Mouse (Mus musculus) kidney, embryonic 14.5 days (tissue): ENCODE data around the gene Slc35f2. TPM values are rescaled to one million over a fixed set of nuclear protein-coding genes. Genes with fewer than 3 reads are reported as not detected.

Source experiments
- ATAC-seq: fragments of 200-750 bp; cut with Nextera tagmentation; 2 replicates; pipeline ENCODE4 v1.8.0; 2017; ENCODE audit warnings: moderate number of reproducible peaks, mild to moderate bottlenecking, moderate TSS enrichment, moderate library complexity; ENCODE audit not compliant: low FRiP score, low TSS enrichment
- H3K27ac ChIP-seq: fragments of 300-500 bp; sonication (generic); 2 replicates; pipeline ENCODE4 v1.5.1; 2014; ENCODE audit warnings: low read depth, mild to moderate bottlenecking, low read length, moderate library complexity, mixed read lengths
- H3K27me3 ChIP-seq: fragments of 300-500 bp; sonication (generic); 2 replicates; pipeline ENCODE4 v1.6.1; 2014; ENCODE audit warnings: mild to moderate bottlenecking, low read length; ENCODE audit not compliant: control insufficient read depth, insufficient read depth
- H3K36me3 ChIP-seq: fragments of 300-500 bp; sonication (generic); 2 replicates; pipeline ENCODE4 v1.6.1; 2014; ENCODE audit warnings: low read length, mixed read lengths; ENCODE audit not compliant: control insufficient read depth, insufficient read depth
- H3K4me1 ChIP-seq: fragments of 300-500 bp; sonication (generic); 2 replicates; pipeline ENCODE4 v1.6.1; 2014; ENCODE audit warnings: low read length, mixed read lengths; ENCODE audit not compliant: control insufficient read depth, insufficient read depth
- H3K4me2 ChIP-seq: fragments of 300-500 bp; sonication (generic); replicated peaks from 2 replicates; pipeline ENCODE4 v1.6.1; 2014; ENCODE audit warnings: low read depth, mild to moderate bottlenecking, low read length
- H3K4me3 ChIP-seq: fragments of 300-500 bp; sonication (generic); 2 replicates; pipeline ENCODE4 v1.5.1; 2014; ENCODE audit warnings: mild to moderate bottlenecking, low read length
- H3K9ac ChIP-seq: fragments of 300-500 bp; sonication (generic); 2 replicates; pipeline ENCODE4 v1.6.1; 2014; ENCODE audit warnings: low read depth, mild to moderate bottlenecking, low read length, moderate library complexity
- H3K9me3 ChIP-seq: fragments of 300-500 bp; sonication (generic); 2 replicates; pipeline ENCODE4 v1.6.1; 2016; ENCODE audit warnings: low read length; ENCODE audit not compliant: control insufficient read depth
- WGBS: fragments of 180-500 bp; shearing (Covaris S2); extraction: QIAGEN DNeasy Blood & Tissue Kit; methylation state at CpG from one replicate; pipeline ENCODE4 v1.1.7; 2014; 5-methylcytosine and 5-hydroxymethylcytosine counted together
- polyA plus RNA-seq: library from polyadenylated mRNA; unstranded; fragments of >200 nt; fragmentation: Nextera tagmentation; extraction: Ambion mirVana; gene quantifications from 2 replicates; pipeline ENCODE4 v1.2.1, GENCODE M21; 2014

Slc35f2 gene
- polyA plus RNA-seq, 1 experiment from 2014 or later, result 11.2 TPM

DNA sequence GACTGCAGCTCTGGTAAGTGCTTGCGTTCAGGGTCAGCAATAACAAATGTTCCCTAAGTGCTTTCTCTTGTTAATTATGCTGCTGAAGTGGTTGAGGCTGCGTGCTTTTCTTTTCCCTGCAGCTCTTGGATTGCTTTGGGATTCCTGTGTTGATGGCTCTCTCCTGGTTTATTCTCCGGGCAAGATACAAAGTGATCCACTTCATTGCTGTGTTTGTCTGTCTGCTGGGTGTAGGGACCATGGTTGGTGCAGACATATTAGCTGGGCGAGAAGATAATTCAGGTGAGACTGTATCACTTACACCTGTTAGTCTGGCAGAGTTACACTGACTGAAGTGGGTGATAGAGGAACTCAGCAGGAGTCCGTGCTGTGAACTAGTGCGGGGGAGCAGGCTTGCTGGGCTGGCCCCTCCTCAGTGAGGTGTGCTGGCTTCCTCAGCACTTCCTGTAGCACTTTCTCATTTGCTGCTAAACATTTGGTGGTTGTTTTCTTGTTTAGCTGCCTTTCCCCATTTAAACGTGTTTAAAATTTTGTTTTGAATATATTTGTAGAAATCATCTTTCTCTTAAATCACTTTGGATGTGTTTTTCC is 35.3 kb downstream of the Slc35f2 start:
- no peaks in the 10 kb centered on the region for H3K9me3 ChIP-seq
- no peaks in the 10 kb centered on the region for H3K27me3 ChIP-seq
- H3K36me3 ChIP-seq, result no peaks in the 10 kb centered on the region
- no peak overlapping the region for H3K4me2 ChIP-seq
- no peak overlapping the region for H3K27ac ChIP-seq
- no peaks in the 10 kb centered on the region for H3K4me1 ChIP-seq
- WGBS, result 15% methylated on average over 7 of the region's 7 CpGs
- no peak for ATAC-seq
- H3K9ac ChIP-seq, result no peak overlapping the region
- H3K4me3 ChIP-seq, result no peak overlapping the region

DNA sequence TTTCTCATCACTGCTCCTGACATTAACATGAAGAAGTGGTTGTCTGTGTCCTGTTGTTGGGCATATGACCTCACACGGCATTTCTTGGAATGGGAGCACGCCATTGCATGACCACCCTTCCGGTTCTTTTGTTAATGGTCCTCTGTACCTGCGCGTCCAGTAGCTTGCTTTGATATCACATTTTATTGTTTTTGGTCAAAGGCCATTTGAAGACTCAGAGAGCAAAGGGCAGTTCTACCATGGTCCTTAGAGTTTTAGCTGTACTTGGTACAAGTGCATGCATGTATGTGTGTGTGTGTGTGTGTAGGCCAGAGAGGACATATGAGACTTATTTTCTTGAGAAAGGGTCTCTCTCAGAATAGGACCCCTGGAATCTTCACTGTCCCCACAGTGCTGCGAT is 42.1 kb downstream of the Slc35f2 start:
- Histone ChIP-seq H3K27me3 (no peaks in the 10 kb centered on the region), H3K4me1 (no peaks in the 10 kb centered on the region), H3K36me3 (no peaks in the 10 kb centered on the region), H3K9me3 (no peaks in the 10 kb centered on the region), H3K4me3 (no peak overlapping the region), H3K27ac (no peak overlapping the region), H3K4me2 (no peak overlapping the region), H3K9ac (no peak overlapping the region)
- 92% methylated on average over 6 of the region's 6 CpGs for WGBS
- no peak for ATAC-seq

DNA sequence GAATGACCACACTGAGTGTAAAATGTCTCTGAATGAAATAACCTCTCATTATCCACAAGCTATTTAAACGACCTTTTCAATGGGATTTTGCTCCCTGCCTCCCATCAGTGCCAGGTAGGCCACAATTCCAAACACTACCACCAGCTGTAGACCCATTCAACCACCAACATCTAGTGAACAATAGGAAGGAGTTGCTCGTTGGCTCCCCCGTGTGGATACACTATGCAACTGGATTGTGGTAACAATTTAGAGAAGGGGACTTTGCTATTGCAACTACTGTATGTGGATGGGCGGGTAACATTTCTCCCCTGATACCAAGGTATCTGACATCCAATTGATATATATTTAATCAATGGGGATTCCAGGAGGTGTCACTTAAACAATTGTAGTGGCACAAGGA is 47.4 kb downstream of the Slc35f2 start:
- Histone ChIP-seq H3K9me3 (no peaks in the 10 kb centered on the region), H3K4me2 (no peak overlapping the region), H3K27ac (no peak overlapping the region), H3K27me3 (no peaks in the 10 kb centered on the region), H3K4me3 (no peak overlapping the region), H3K36me3 (no peaks in the 10 kb centered on the region), H3K9ac (no peak overlapping the region), H3K4me1 (no peaks in the 10 kb centered on the region)
- WGBS, result 38% methylated on average over 4 of the region's 4 CpGs
- ATAC-seq, result no peak

DNA sequence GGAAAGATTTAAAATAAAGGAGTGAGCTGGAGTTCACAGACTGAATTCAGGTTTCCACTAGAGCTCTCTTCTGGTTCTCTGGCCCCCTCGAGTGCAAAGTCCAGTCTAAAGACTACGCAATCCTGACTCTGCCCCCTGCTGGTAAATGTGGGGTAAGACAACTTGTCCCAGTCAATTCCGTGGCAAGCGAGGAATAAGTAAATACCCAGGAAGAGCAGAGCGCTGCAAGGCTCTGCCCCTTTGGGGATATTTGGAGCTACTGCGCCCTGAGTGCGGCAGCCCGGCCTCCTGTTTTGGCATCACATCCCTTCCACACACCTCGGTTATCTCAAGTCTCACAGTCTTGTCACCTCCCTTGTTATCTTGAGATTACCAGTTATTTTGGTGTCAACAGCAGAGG is 54.0 kb downstream of the Slc35f2 start:
- 15% methylated on average over 9 of the region's 9 CpGs for WGBS
- Histone ChIP-seq H3K9ac (no peak overlapping the region), H3K27ac (no peak overlapping the region), H3K4me3 (no peak overlapping the region), H3K4me2 (no peak overlapping the region), H3K4me1 (no peaks in the 10 kb centered on the region), H3K36me3 (no peaks in the 10 kb centered on the region), H3K27me3 (0 out of 2 replicates have a peak, but pooled peaks cover 3% of the 10 kb centered on the region), H3K9me3 (no peaks in the 10 kb centered on the region)
- ATAC-seq, result no peak

DNA sequence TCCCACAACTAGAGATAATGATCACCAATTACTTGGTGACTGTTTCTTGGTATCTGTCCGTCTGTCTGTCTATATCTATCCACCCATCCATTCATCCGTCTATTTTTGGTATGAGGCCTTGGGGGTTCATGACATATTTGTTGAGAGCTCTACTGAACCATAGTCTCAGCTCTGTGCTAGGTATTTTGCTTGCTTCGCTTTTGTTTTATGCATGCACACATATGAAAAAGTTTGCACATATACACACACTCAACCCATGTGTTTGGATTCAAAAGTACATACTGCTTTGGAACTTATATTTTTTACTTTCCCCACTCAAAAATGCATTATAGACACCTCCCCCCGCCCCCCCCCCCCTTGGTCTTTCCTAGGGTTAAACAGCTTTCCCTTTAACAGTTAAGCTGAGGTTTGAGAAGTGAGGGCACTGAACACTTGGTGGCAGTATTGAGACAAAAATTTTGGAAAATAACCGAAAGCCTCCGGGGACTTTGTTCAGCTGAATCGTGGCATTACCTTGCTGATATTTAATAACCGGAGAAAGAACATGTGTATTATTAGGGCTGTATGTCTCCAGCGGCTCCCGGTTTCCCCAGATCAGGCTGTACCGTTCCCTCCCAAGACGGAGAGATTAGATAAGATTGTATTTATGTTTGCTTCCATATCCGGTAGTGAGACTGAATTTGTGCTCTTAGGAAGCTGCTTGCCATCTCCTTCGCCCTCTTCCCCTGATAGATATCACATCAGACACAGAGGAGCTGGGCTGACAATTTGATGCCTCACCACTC is 57.9 kb downstream of the Slc35f2 start:
- no peaks in the 10 kb centered on the region for H3K9me3 ChIP-seq
- H3K27me3 ChIP-seq, result 0 out of 2 replicates have a peak, but pooled peaks cover 3% of the 10 kb centered on the region
- 0 out of 2 replicates have a peak, but pooled peaks have one; percentile 24 for ATAC-seq
- peak overlapping the region; percentile 62 for H3K4me2 ChIP-seq
- peak overlapping the region; percentile 51; the same call in 1 of the 2 replicates for H3K9ac ChIP-seq
- no peaks in the 10 kb centered on the region for H3K4me1 ChIP-seq
- no peak overlapping the region for H3K27ac ChIP-seq
- peak overlapping the region; percentile 44 for H3K4me3 ChIP-seq
- WGBS, result 18% methylated on average over 14 of the region's 14 CpGs
- no peaks in the 10 kb centered on the region for H3K36me3 ChIP-seq

DNA sequence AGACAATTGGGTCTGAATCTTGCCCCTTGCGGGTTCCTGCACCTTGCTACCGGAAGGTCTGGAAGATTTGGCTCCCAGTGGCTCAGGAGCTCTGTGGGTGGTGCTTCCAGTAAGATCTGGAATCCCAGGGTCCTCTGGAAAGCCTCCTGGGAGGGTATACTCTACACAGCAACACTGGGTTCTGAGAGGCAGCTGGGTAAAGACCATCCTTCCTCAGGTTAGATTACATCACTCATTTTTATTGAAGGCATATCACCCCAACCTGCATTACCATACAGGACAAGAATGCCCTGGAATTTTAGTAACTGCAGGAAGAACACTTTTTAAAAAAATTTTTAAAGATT is 58.5 kb downstream of the Slc35f2 start:
- Histone ChIP-seq H3K36me3 (no peaks in the 10 kb centered on the region), H3K9ac (peak overlapping the region; percentile 51; the same call in 1 of the 2 replicates), H3K4me1 (no peaks in the 10 kb centered on the region), H3K27ac (no peak overlapping the region), H3K9me3 (no peaks in the 10 kb centered on the region), H3K4me3 (peak overlapping the region; percentile 44), H3K27me3 (0 out of 2 replicates have a peak, but pooled peaks cover 3% of the 10 kb centered on the region), H3K4me2 (peak overlapping the region; percentile 62)
- WGBS, result 37% methylated on average over 2 of the region's 2 CpGs
- no peak for ATAC-seq

DNA sequence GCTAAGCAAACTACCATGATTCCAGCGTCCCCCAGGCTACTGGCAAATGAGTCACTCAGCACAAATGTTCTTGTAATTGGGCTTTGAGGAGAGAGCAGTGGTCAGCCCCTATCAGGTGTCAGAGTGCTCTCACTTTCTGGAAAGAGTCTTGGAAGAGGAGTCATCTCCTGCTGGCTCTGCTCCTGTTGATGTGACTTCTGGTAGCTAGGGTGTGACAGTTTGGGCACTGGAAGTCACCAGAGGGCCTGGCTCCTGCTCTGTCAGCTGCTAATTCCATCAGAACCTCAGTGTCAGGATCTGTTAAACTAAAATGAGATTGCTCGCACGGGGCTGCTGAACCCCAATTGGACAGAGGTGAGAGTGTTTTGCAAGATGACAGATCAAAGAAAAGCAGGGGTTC is 63.7 kb downstream of the Slc35f2 start:
- no peaks in the 10 kb centered on the region for H3K9me3 ChIP-seq
- no peak overlapping the region for H3K4me2 ChIP-seq
- no peak overlapping the region for H3K9ac ChIP-seq
- no peaks in the 10 kb centered on the region for H3K27me3 ChIP-seq
- 41% methylated on average over 3 of the region's 3 CpGs for WGBS
- H3K36me3 ChIP-seq, result no peaks in the 10 kb centered on the region
- no peaks in the 10 kb centered on the region for H3K4me1 ChIP-seq
- H3K4me3 ChIP-seq, result no peak overlapping the region
- no peak for ATAC-seq
- no peak overlapping the region for H3K27ac ChIP-seq

DNA sequence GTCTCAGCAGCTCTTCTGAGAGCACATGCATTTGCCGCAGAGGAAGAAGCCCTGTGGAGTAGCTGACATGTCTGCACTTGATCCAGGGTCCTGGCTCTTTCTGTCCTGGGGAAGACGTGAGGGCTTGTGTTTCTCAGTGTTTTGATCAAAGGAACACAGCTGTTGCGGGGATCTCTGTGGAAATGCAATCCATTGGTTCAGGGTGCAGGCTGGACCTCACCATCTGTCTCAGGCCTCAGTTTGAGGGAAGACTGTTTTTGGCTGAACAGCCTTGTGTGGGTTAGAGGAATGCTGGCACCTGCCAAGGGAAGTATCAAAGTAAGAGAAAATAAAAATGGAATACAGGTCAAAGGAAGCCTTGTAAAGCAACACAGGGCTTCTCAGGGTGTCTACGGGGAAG is 64.6 kb downstream of the Slc35f2 start:
- H3K9me3 ChIP-seq, result no peaks in the 10 kb centered on the region
- no peak for ATAC-seq
- no peaks in the 10 kb centered on the region for H3K36me3 ChIP-seq
- no peak overlapping the region for H3K27ac ChIP-seq
- no peak overlapping the region for H3K4me3 ChIP-seq
- whole genome bisulfite sequencing, result 58% methylated on average over 4 of the region's 4 CpGs
- H3K4me1 ChIP-seq, result no peaks in the 10 kb centered on the region
- no peaks in the 10 kb centered on the region for H3K27me3 ChIP-seq
- no peak overlapping the region for H3K4me2 ChIP-seq
- H3K9ac ChIP-seq, result no peak overlapping the region

DNA sequence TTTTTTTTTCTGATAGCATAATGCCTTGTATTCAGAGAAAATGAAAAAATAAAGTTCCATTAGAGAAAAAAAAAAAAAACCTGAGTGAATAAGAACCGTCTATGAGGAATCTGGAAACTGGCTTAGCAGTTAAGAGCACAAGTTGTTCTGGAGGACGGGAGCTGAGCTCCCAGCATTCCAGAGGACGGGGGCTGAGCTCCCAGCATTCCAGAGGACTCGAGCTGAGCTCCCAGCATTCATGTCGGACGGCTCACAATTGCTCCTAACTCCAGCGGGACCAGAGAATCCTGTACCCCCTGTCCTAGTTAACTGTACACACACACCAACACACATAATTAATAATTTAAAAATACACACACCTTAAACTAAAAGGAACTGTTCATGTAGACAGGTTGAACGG is 67.5 kb downstream of the Slc35f2 start:
- ATAC-seq, result no peak
- 79% methylated on average over 8 of the region's 8 CpGs for WGBS
- Histone ChIP-seq H3K4me1 (no peaks in the 10 kb centered on the region), H3K9me3 (no peaks in the 10 kb centered on the region), H3K9ac (no peak overlapping the region), H3K27ac (no peak overlapping the region), H3K27me3 (no peaks in the 10 kb centered on the region), H3K4me3 (no peak overlapping the region), H3K4me2 (no peak overlapping the region), H3K36me3 (no peaks in the 10 kb centered on the region)
